Mouse (Mus musculus) layer of hippocampus, adult 18-20 months (tissue): Measurements from ENCODE around the gene Plaur. TPM values are rescaled to one million over a fixed set of nuclear protein-coding genes. Genes with fewer than 3 reads are reported as not detected.
"Not testable (repeated sequence)": the region's sequence is repeated elsewhere in the genome, so short reads cannot be mapped to it uniquely, and the experiment has no call there.

Source experiments
- DNase-seq, 2 experiments: peaks; one replicate each; pipeline ENCODE4 v3.0.0; 2022; ENCODE audit warnings: low spot score in 2 of 2
- total RNA-seq, 2 experiments: library from RNA; stranded (reverse); gene quantifications; 2 replicates each; pipeline ENCODE4 v1.2.3; 2021

Plaur gene
- total RNA-seq, 2 experiments from 2014 or later = 0.54 to 0.91 TPM

- no peak for DNase-seq
Observed at GRCm38 (mm10) chr7:24476856-24477255, 14.6 kb downstream of the Plaur start.

- no peak for DNase-seq
Observed at GRCm38 (mm10) chr7:24478911-24479310, 16.6 kb downstream of the Plaur start.

- no peak for DNase-seq
Observed at GRCm38 (mm10) chr7:24479685-24480084, 17.4 kb downstream of the Plaur start.

- DNase-seq = no peak
Observed at GRCm38 (mm10) chr7:24480121-24480941, 18.0 kb downstream of the Plaur start.

- DNase-seq = no peak
Observed at GRCm38 (mm10) chr7:24480986-24481473, 18.7 kb downstream of the Plaur start.

GRCm38 (mm10) chr7:24481474-24482207 lies 19.4 kb downstream of the Plaur start, which contains the start of gene Cadm4:
TSS of gene Cadm4 (plus strand) at chr7:24482023.
- peak; percentile 84 to 85 for DNase-seq

GRCm38 (mm10) chr7:24482208-24483020 lies 20.1 kb downstream of the Plaur start:
- DNase-seq = no peak

- not testable (repeated sequence) for DNase-seq
Observed at GRCm38 (mm10) chr7:24483291-24483690, 21.0 kb downstream of the Plaur start.

- DNase-seq = no peak
Observed at GRCm38 (mm10) chr7:24485481-24485880, 23.2 kb downstream of the Plaur start.

- DNase-seq = no peak
Observed at GRCm38 (mm10) chr7:24486654-24487130, 24.4 kb downstream of the Plaur start.

GRCm38 (mm10) chr7:24487403-24487802 lies 25.1 kb downstream of the Plaur start:
- DNase-seq = no peak

GRCm38 (mm10) chr7:24488303-24488702 lies 26.0 kb downstream of the Plaur start:
- no peak for DNase-seq

GRCm38 (mm10) chr7:24499856-24500577 lies 37.7 kb downstream of the Plaur start:
- no peak for DNase-seq

GRCm38 (mm10) chr7:24500929-24501328 lies 38.6 kb downstream of the Plaur start:
- DNase-seq = no peak

- DNase-seq = no peak
Observed at GRCm38 (mm10) chr7:24501492-24501891, 39.2 kb downstream of the Plaur start.

- DNase-seq = no peak
Observed at GRCm38 (mm10) chr7:24504004-24504403, 41.7 kb downstream of the Plaur start.

- DNase-seq = no peak
Observed at GRCm38 (mm10) chr7:24504868-24505267, 42.6 kb downstream of the Plaur start.

GRCm38 (mm10) chr7:24505447-24506064 lies 43.3 kb downstream of the Plaur start:
- DNase-seq = no peak

- no peak for DNase-seq
Observed at GRCm38 (mm10) chr7:24506065-24506459, 43.8 kb downstream of the Plaur start.

- DNase-seq = peak in 1 of 2 experiments; percentile 71
Observed at GRCm38 (mm10) chr7:24506476-24506837, 44.2 kb downstream of the Plaur start.
